Mouse (Mus musculus): Measurements from ENCODE around the gene Ly86. TPM values are rescaled to one million over a fixed set of nuclear protein-coding genes. Genes with fewer than 3 reads are reported as not detected.

The Ly86 gene
- total and polyA plus RNA-seq, 3 experiments: not detected

DNA sequence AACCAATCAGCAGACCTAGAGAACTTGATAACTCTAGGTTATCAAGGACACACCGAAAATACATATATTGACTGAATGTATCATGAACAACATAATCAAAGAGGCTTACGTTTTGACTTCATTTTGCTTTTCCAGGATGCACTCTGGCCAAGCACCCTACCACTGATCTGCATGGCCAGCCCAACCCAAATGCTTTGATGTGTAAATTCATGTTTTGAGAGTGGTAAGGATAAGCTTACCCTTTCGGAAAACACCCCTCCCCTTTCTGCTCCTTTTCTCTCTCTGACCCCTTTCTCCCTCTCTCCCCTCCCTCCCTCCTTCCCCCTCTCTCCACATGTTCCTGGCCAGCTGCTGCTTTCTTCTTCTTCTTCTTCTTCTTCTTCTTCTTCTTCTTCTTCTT, 88.1 kb downstream of the Ly86 start:
- no peak overlapping the region for H3K4me3 ChIP-seq (ENCODE audit: control insufficient read depth in 1 of 2, insufficient read depth in 1 of 2, low read depth in 2 of 2, low read length in 2 of 2)
- H3K9me3 ChIP-seq (replicated peaks; ENCODE audit: insufficient read depth, low read length): no peaks in the 10 kb centered on the region
- H3K27me3 ChIP-seq (ENCODE audit: control insufficient read depth in 1 of 2, insufficient read depth in 2 of 2, low read length in 2 of 2): peaks cover 0 to 5% of the 10 kb centered on the region in 2 experiments; a peak in 2 of 4 replicates
- H3K79me2 ChIP-seq (ENCODE audit: control insufficient read depth, insufficient read depth, low read length, poor library complexity): no peaks in the 10 kb centered on the region
- DNase-seq (ENCODE audit: low read depth, low spot score): no peak
- H3K9ac ChIP-seq (ENCODE audit: control insufficient read depth, low read depth, low read length, poor library complexity, severe bottlenecking): no peak overlapping the region
- TF ChIP-seq RCOR1 (IDR thresholded peaks at IDR 0.05; ENCODE audit: low read depth, low read length): no peak
- TF ChIP-seq CHD2 (IDR thresholded peaks at IDR 0.05; ENCODE audit: low read length): no peak
- no peak for TF ChIP-seq SIN3A (IDR thresholded peaks at IDR 0.05; ENCODE audit: low read length)
- no peak for TF ChIP-seq NRF1 (IDR thresholded peaks at IDR 0.05; ENCODE audit: insufficient read depth, low read depth, low read length, poor library complexity, severe bottlenecking)
- no peak for TF ChIP-seq ELF1 (IDR thresholded peaks at IDR 0.05; ENCODE audit: low read depth, low read length)
- no peak for TF ChIP-seq SMC3 (IDR thresholded peaks at IDR 0.05; ENCODE audit: low read depth, low read length)
- TF ChIP-seq BHLHE40 (IDR thresholded peaks at IDR 0.05; ENCODE audit: borderline replicate concordance, low read depth, low read length): no peak
- H3K36me3 ChIP-seq (ENCODE audit: control insufficient read depth in 1 of 2, insufficient read depth in 2 of 2, low read length in 2 of 2): peaks cover 0 to 3% of the 10 kb centered on the region in 2 experiments; a peak in 1 of 4 replicates
- no peak overlapping the region for H3K27ac ChIP-seq (ENCODE audit: control insufficient read depth, low read depth, low read length)
- H3K4me1 ChIP-seq (ENCODE audit: control insufficient read depth in 1 of 2, insufficient read depth in 2 of 2, low read length in 2 of 2): peaks cover 0 to 5% of the 10 kb centered on the region in 2 experiments; a peak in 1 of 4 replicates

DNA sequence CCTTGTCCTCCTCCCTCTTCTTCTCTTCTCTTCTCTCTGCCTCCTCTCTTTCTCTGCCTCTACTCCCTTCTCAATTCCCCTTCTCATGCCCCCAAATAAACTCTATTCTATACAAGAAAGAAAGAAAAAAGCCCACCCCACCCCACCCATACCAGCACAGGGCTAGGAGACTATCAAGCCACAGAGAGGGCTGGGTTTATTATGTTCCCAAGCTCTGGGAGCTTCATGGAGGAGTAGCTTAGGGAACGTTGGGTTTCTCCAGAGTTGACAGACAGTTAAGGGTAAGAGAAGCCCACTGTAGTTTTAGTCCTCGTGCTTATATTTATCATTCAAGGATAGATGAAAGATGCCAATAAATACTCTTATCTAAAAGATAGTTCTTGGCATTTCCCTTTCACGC, 88.7 kb downstream of the Ly86 start:
- peaks cover 0 to 5% of the 10 kb centered on the region in 2 experiments; a peak in 1 of 4 replicates for H3K4me1 ChIP-seq (ENCODE audit: control insufficient read depth in 1 of 2, insufficient read depth in 2 of 2, low read length in 2 of 2)
- no peak overlapping the region for H3K27ac ChIP-seq (ENCODE audit: control insufficient read depth, low read depth, low read length)
- no peak for TF ChIP-seq CTCF (IDR thresholded peaks at IDR 0.05 in 2 of 3, conservative IDR thresholded peaks at IDR 0.05 in 1 of 3; ENCODE audit: control insufficient read depth in 1 of 3, insufficient read depth in 1 of 3, low read depth in 2 of 3, low read length in 3 of 3, poor library complexity in 1 of 3, severe bottlenecking in 1 of 3)
- TF ChIP-seq CHD2 (IDR thresholded peaks at IDR 0.05; ENCODE audit: low read length): no peak
- TF ChIP-seq MYC (IDR thresholded peaks at IDR 0.05; ENCODE audit: low read depth, low read length): no peak
- TF ChIP-seq ZMIZ1 (IDR thresholded peaks at IDR 0.05; ENCODE audit: low read depth, low read length): no peak
- no peak for TF ChIP-seq SIN3A (IDR thresholded peaks at IDR 0.05; ENCODE audit: low read length)
- H3K36me3 ChIP-seq (ENCODE audit: control insufficient read depth in 1 of 2, insufficient read depth in 2 of 2, low read length in 2 of 2): peaks cover 0 to 3% of the 10 kb centered on the region in 2 experiments; a peak in 1 of 4 replicates
- no peaks in the 10 kb centered on the region for H3K9me3 ChIP-seq (replicated peaks; ENCODE audit: insufficient read depth, low read length)
- H3K9ac ChIP-seq (ENCODE audit: control insufficient read depth, low read depth, low read length, poor library complexity, severe bottlenecking): no peak overlapping the region
- no peak for DNase-seq (ENCODE audit: low read depth, low spot score)
- H3K79me2 ChIP-seq (ENCODE audit: control insufficient read depth, insufficient read depth, low read length, poor library complexity): no peaks in the 10 kb centered on the region
- no peak overlapping the region for H3K4me3 ChIP-seq (ENCODE audit: control insufficient read depth in 1 of 2, insufficient read depth in 1 of 2, low read depth in 2 of 2, low read length in 2 of 2)
- H3K27me3 ChIP-seq (ENCODE audit: control insufficient read depth in 1 of 2, insufficient read depth in 2 of 2, low read length in 2 of 2): peaks cover 0 to 5% of the 10 kb centered on the region in 2 experiments; a peak in 2 of 4 replicates

DNA sequence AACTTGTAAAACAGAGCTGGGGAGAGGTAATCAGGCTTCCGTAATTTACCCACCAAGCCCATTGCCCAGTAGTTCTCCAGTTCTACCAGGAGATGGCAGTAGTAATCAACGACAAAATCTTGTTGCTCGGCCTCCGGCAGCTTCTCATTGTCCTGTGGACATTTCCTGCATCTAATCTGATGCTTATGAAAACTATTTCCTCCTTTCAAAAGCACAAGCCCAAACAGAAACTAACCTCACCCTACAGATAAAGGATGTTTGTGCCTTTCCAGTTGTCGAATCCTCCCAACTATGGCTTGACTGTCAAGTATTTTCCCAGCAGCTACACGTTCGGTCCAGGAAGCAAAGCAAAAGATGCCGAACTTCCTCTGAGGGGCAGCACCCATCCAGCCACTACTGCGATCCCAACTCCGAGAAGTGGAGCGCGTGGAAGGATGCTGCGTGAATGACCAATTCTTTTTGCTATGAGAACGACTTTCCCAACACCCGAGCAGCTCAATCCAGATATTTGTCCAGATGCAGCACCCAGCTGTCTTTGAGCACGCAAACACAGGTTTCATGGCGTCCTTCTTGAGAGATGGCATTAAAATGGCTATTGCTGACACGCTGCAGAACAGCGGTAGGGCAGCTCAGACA, 89.2 kb downstream of the Ly86 start:
- H3K27ac ChIP-seq (ENCODE audit: control insufficient read depth, low read depth, low read length): no peak overlapping the region
- TF ChIP-seq GATA1 (IDR thresholded peaks at IDR 0.05; ENCODE audit: low read depth, low read length): peak; percentile 11; the same call in 1 of the 2 replicates
- TF ChIP-seq SIN3A (IDR thresholded peaks at IDR 0.05; ENCODE audit: low read length): peak; percentile 44; the same call in 1 of the 2 replicates
- peak; percentile 71 for TF ChIP-seq SMC3 (IDR thresholded peaks at IDR 0.05; ENCODE audit: low read depth, low read length)
- TF ChIP-seq CTCF (IDR thresholded peaks at IDR 0.05 in 2 of 3, conservative IDR thresholded peaks at IDR 0.05 in 1 of 3; ENCODE audit: control insufficient read depth in 1 of 3, insufficient read depth in 1 of 3, low read depth in 2 of 3, low read length in 3 of 3, poor library complexity in 1 of 3, severe bottlenecking in 1 of 3): peak; percentile 59 to 94 (median 83)
- TF ChIP-seq ZC3H11A (IDR thresholded peaks at IDR 0.05; ENCODE audit: low read depth, low read length): peak; percentile 59
- no peak for TF ChIP-seq UBTF (IDR thresholded peaks at IDR 0.05; ENCODE audit: borderline replicate concordance, insufficient read depth, low read depth, low read length)
- TF ChIP-seq EP300 (IDR thresholded peaks at IDR 0.05; ENCODE audit: low read depth in 1 of 2, low read length in 2 of 2): no peak
- TF ChIP-seq ETS1 (IDR thresholded peaks at IDR 0.05; ENCODE audit: low read depth, low read length): no peak
- TF ChIP-seq GABPA (IDR thresholded peaks at IDR 0.05; ENCODE audit: low read depth, low read length): no peak
- no peak for TF ChIP-seq CHD1 (IDR thresholded peaks at IDR 0.05; ENCODE audit: low read depth, low read length)
- no peak for TF ChIP-seq RCOR1 (IDR thresholded peaks at IDR 0.05; ENCODE audit: low read depth, low read length)
- 0 out of 2 replicates have a peak, but pooled peaks have one; percentile 29 for TF ChIP-seq TBP (IDR thresholded peaks at IDR 0.05; ENCODE audit: low read depth, low read length)
- peak; percentile 89 for TF ChIP-seq RAD21 (IDR thresholded peaks at IDR 0.05; ENCODE audit: low read depth, low read length)
- peaks cover 0 to 5% of the 10 kb centered on the region in 2 experiments; a peak in 1 of 4 replicates for H3K4me1 ChIP-seq (ENCODE audit: control insufficient read depth in 1 of 2, insufficient read depth in 2 of 2, low read length in 2 of 2)
- H3K79me2 ChIP-seq (ENCODE audit: control insufficient read depth, insufficient read depth, low read length, poor library complexity): no peaks in the 10 kb centered on the region
- H3K9ac ChIP-seq (ENCODE audit: control insufficient read depth, low read depth, low read length, poor library complexity, severe bottlenecking): peak overlapping the region; percentile 27
- peaks cover 0 to 3% of the 10 kb centered on the region in 2 experiments; a peak in 1 of 4 replicates for H3K36me3 ChIP-seq (ENCODE audit: control insufficient read depth in 1 of 2, insufficient read depth in 2 of 2, low read length in 2 of 2)
- peak overlapping the region; percentile 38 to 64 for H3K4me3 ChIP-seq (ENCODE audit: control insufficient read depth in 1 of 2, insufficient read depth in 1 of 2, low read depth in 2 of 2, low read length in 2 of 2)
- H3K9me3 ChIP-seq (replicated peaks; ENCODE audit: insufficient read depth, low read length): no peaks in the 10 kb centered on the region
- H3K27me3 ChIP-seq (ENCODE audit: control insufficient read depth in 1 of 2, insufficient read depth in 2 of 2, low read length in 2 of 2): peaks cover 0 to 5% of the 10 kb centered on the region in 2 experiments; a peak in 2 of 4 replicates
- DNase-seq (ENCODE audit: low read depth, low spot score): peak; percentile 84

All from MEL (cell line).